Mouse (Mus musculus) cortical plate, adult 2 months (tissue): ENCODE measurements at regions not wholly inside any gene's neighbourhood (a gene's known extent, or its start where the extent isn't known, plus 50 kb on each side); places are given as distances from the start of the nearest gene placed in this dataset.

ENCODE experiments used
- H3K27ac ChIP-seq: fragments of 200-500 bp; 2 replicates; pipeline ENCODE4 v1.5.1; 2012; ENCODE audit warnings: low read length, control low read depth, inconsistent platforms; ENCODE audit not compliant: insufficient read depth
- H3K4me1 ChIP-seq: fragments of 200-500 bp; 2 replicates; pipeline ENCODE4 v1.6.1; 2011; ENCODE audit warnings: low read length; ENCODE audit not compliant: control insufficient read depth, insufficient read depth
- H3K4me3 ChIP-seq: fragments of 200-500 bp; 2 replicates; pipeline ENCODE4 v1.5.1; 2011; ENCODE audit warnings: mild to moderate bottlenecking, low read length, control low read depth; ENCODE audit not compliant: insufficient read depth
- CTCF ChIP-seq: fragments of 200-500 bp; IDR thresholded peaks from 2 replicates; pipeline ENCODE4 v1.5.1; 2011; ENCODE audit warnings: mild to moderate bottlenecking, control low read depth, low read length; ENCODE audit not compliant: insufficient read depth; ENCODE audit errors: extremely low read depth
- POLR2A ChIP-seq: fragments of 200-500 bp; IDR thresholded peaks from 2 replicates; pipeline ENCODE4 v1.6.1; 2011; ENCODE audit warnings: mild to moderate bottlenecking, low read length, control low read depth; ENCODE audit not compliant: insufficient read depth; ENCODE audit errors: extremely low read depth

- Histone ChIP-seq H3K27ac (no peak overlapping the region), H3K4me3 (no peak overlapping the region), H3K4me1 (no peaks in the 10 kb centered on the region)
- no peak for TF ChIP-seq POLR2A
- no peak for TF ChIP-seq CTCF
Measured at GRCm38 (mm10) chr3:52158788-52159260, 53.9 kb upstream of the Maml3 start.

- TF ChIP-seq CTCF (no peak), POLR2A (no peak)
- Histone ChIP-seq H3K4me3 (no peak overlapping the region), H3K27ac (no peak overlapping the region), H3K4me1 (no peaks in the 10 kb centered on the region)
Measured at GRCm38 (mm10) chr3:52161688-52162087, 56.8 kb upstream of the Maml3 start.

GRCm38 (mm10) chr3:52163990-52164389 lies 59.1 kb upstream of the Maml3 start:
- no peaks in the 10 kb centered on the region for H3K4me1 ChIP-seq
- no peak overlapping the region for H3K27ac ChIP-seq

GRCm38 (mm10) chr3:52167420-52167819 lies 62.5 kb upstream of the Maml3 start:
- no peak for TF ChIP-seq CTCF
- TF ChIP-seq POLR2A: no peak
- H3K4me3 ChIP-seq: no peak overlapping the region
- no peaks in the 10 kb centered on the region for H3K4me1 ChIP-seq
- H3K27ac ChIP-seq: no peak overlapping the region

More at GRCm38 (mm10) chr3:52163990-52164389, 59.1 kb upstream of the Maml3 start:
- TF ChIP-seq POLR2A: no peak
- TF ChIP-seq CTCF: no peak
- H3K4me3 ChIP-seq: no peak overlapping the region

- no peaks in the 10 kb centered on the region for H3K4me1 ChIP-seq
- TF ChIP-seq POLR2A (no peak), CTCF (no peak)
- H3K4me3 ChIP-seq: no peak overlapping the region
- no peak overlapping the region for H3K27ac ChIP-seq
Measured at GRCm38 (mm10) chr3:52170847-52171246, 66.0 kb upstream of the Maml3 start.

- Histone ChIP-seq H3K27ac (no peak overlapping the region), H3K4me1 (no peaks in the 10 kb centered on the region), H3K4me3 (no peak overlapping the region)
- TF ChIP-seq POLR2A (no peak), CTCF (no peak)
Measured at GRCm38 (mm10) chr3:52171303-52171702, 66.4 kb upstream of the Maml3 start.

GRCm38 (mm10) chr3:52173490-52173889 lies 68.6 kb upstream of the Maml3 start:
- H3K4me1 ChIP-seq: no peaks in the 10 kb centered on the region
- H3K4me3 ChIP-seq: no peak overlapping the region
- H3K27ac ChIP-seq: no peak overlapping the region
- TF ChIP-seq CTCF (no peak), POLR2A (no peak)

- Histone ChIP-seq H3K4me3 (no peak overlapping the region), H3K4me1 (peaks cover 2% of the 10 kb centered on the region), H3K27ac (no peak overlapping the region)
- TF ChIP-seq POLR2A: no peak
- TF ChIP-seq CTCF: no peak
Measured at GRCm38 (mm10) chr3:52176108-52176507, 71.2 kb upstream of the Maml3 start.

GRCm38 (mm10) chr3:52178851-52179250 lies 74.0 kb upstream of the Maml3 start:
- Histone ChIP-seq H3K27ac (no peak overlapping the region), H3K4me1 (peaks cover 2% of the 10 kb centered on the region), H3K4me3 (no peak overlapping the region)
- TF ChIP-seq CTCF: no peak
- no peak for TF ChIP-seq POLR2A

- no peak overlapping the region for H3K27ac ChIP-seq
- H3K4me1 ChIP-seq: peaks cover 2% of the 10 kb centered on the region
- no peak overlapping the region for H3K4me3 ChIP-seq
- TF ChIP-seq POLR2A (no peak), CTCF (no peak)
Measured at GRCm38 (mm10) chr3:52179686-52180085, 74.8 kb upstream of the Maml3 start.
